ENCODE assay signal across 9 mouse cellular contexts in the genomic region with DNA sequence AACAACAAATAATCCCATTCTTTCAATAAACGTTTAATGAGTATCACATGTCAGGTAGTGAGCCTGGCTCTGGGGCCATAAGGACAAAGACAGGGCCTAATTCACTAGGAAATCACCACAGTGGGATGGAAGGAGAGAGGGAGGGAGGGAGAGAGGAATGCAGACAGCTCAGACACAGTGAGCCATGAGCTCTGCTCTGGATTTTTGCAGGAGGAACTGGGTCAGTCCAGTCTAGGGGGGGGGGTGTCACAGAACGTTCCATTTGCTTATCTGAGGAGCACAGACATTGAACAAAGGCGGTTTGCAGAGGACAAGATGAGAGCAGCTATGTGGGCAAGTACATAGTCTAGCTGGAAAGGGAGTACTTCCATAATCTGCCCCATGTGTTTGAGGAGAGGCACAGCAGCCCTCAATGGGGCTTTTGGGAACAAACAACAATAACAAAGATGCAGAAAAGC. TPM values are rescaled to one million over a fixed set of nuclear protein-coding genes. Genes with fewer than 3 reads are reported as not detected.
DNase-seq lines count a peak whose midpoint lies in the region; ATAC-seq and TF ChIP-seq lines count a peak whose summit lies in the region.
"Had no signal": no experiment of that assay in that cellular context is flagged by ENCODE, and none has a peak within 500 bp of the region (broad histone marks: within the 10 kb centered on the region; RNA-seq: fewer than 3 reads in every experiment).

No protein-coding gene starts in this region.

- 0 out of 2 replicates have a peak, but pooled peaks cover 3% of the 10 kb centered on the region for H3K9me3 ChIP-seq in heart, embryonic 14.5 days (ENCODE audit: control insufficient read depth, low read length)
- H3K9me3 ChIP-seq: stomach, embryonic 15.5 days had no signal

- 11% methylated on average over 3 of the region's 3 CpGs for WGBS in heart, adult 2 months
- WGBS in heart, embryonic 14.5 days = 11% methylated on average over 3 of the region's 3 CpGs

- TF ChIP-seq POLR2A in heart, adult 2 months (IDR thresholded peaks at IDR 0.05; ENCODE audit: insufficient read depth, low read depth, low read length) = no peak

- 0 out of 2 replicates have a peak, but pooled peaks have one; percentile 50 for ATAC-seq in heart, embryonic 14.5 days (ENCODE audit: insufficient number of reproducible peaks, insufficient read depth, low FRiP score, low read depth)
- peak; percentile 90 for ATAC-seq in megakaryocyte progenitor cell, adult 5-6 weeks (replicated peaks; ENCODE audit: poor library complexity)

- intact Hi-C loops in heart, adult 2 months (cut with DNase I) = loop anchor here (2.0 kb wide), 1 partner anchor 26 kb away; no protein-coding TSS in a partner anchor
- intact Hi-C loops in gastrocnemius, adult 2 months (cut with DNase I) = no loop called here

- peak overlapping the region; percentile 60 for H3K27ac ChIP-seq in heart, adult 2 months
- H3K27ac ChIP-seq in heart, embryonic 14.5 days (replicated peaks in 1 of 2; ENCODE audit: control insufficient read depth in 1 of 2, insufficient read depth in 1 of 2, low read depth in 2 of 2, low read length in 2 of 2) = peak overlapping the region; percentile 71 to 78
- no peak overlapping the region for H3K27ac ChIP-seq in gastrocnemius, adult 2 months
- H3K27ac ChIP-seq: stomach, embryonic 15.5 days had no signal

- no peaks in the 10 kb centered on the region for H3K27me3 ChIP-seq in heart, adult 2 months (ENCODE audit: control insufficient read depth, insufficient read depth, low read length)
- no peaks in the 10 kb centered on the region for H3K27me3 ChIP-seq in heart, embryonic 14.5 days (ENCODE audit: control insufficient read depth, insufficient read depth, low read length)
- H3K27me3 ChIP-seq: stomach, embryonic 15.5 days had no signal

- no peak for DNase-seq in heart, adult 2 months
- no peak for DNase-seq in heart, adult 9 months (ENCODE audit: low spot score in 2 of 2)
- DNase-seq in cerebellum, postnatal 10 days = peak; percentile 44 to 50
- DNase-seq in gastrocnemius, adult 8-10 months (ENCODE audit: low spot score in 2 of 2) = no peak
- no peak for DNase-seq in gastrocnemius, adult 2 months
- DNase-seq in lung, postnatal 4 days = no peak

- H3K79me2 ChIP-seq in heart, adult 2 months (replicated peaks; ENCODE audit: control insufficient read depth, insufficient read depth, low read length) = no peaks in the 10 kb centered on the region

- H3K4me1 ChIP-seq in heart, adult 2 months (ENCODE audit: control insufficient read depth, insufficient read depth, low read length) = no peaks in the 10 kb centered on the region; the same call in 1 of the 2 replicates
- H3K4me1 ChIP-seq in heart, embryonic 14.5 days (ENCODE audit: control insufficient read depth in 2 of 2, insufficient read depth in 2 of 2, low read length in 2 of 2) = peaks cover 20 to 42% of the 10 kb centered on the region in 2 experiments

- TF ChIP-seq EP300 in heart, adult 2 months (IDR thresholded peaks at IDR 0.05; ENCODE audit: insufficient read depth, low read depth, low read length) = 0 out of 2 replicates have a peak, but pooled peaks have one; percentile 29

- no peak overlapping the region for H3K9ac ChIP-seq in heart, adult 2 months (ENCODE audit: low read depth, low read length)
- 0 out of 2 replicates have a peak overlapping the region, but pooled peaks have one; percentile 34 for H3K9ac ChIP-seq in heart, embryonic 14.5 days (ENCODE audit: low read length)
- H3K9ac ChIP-seq: stomach, embryonic 15.5 days had no signal

- H3K36me3 ChIP-seq in heart, adult 2 months (ENCODE audit: control insufficient read depth, insufficient read depth, low read length) = no peaks in the 10 kb centered on the region
- no peaks in the 10 kb centered on the region for H3K36me3 ChIP-seq in heart, embryonic 14.5 days (ENCODE audit: control insufficient read depth, insufficient read depth, low read length)
- H3K36me3 ChIP-seq: stomach, embryonic 15.5 days had no signal

- H3K4me3 ChIP-seq in heart, adult 2 months = no peak overlapping the region
- no peak overlapping the region for H3K4me3 ChIP-seq in heart, embryonic 14.5 days (ENCODE audit: control insufficient read depth in 1 of 2, insufficient read depth in 1 of 2, low read depth in 1 of 2, low read length in 2 of 2)
- H3K4me3 ChIP-seq in gastrocnemius, adult 2 months = no peak overlapping the region
- H3K4me3 ChIP-seq: stomach, embryonic 15.5 days had no signal

- no peak overlapping the region; the same call in 1 of the 2 replicates for H3K4me2 ChIP-seq in heart, embryonic 14.5 days (ENCODE audit: low read length)
- H3K4me2 ChIP-seq: stomach, embryonic 15.5 days had no signal

- peak; percentile 31; the same call in 1 of the 2 replicates for TF ChIP-seq CTCF in heart, adult 2 months (IDR thresholded peaks at IDR 0.05)
- no peak for TF ChIP-seq CTCF in gastrocnemius, adult 2 months (IDR thresholded peaks at IDR 0.05)

RNA-seq across cellular contexts. Expression of a gene that starts 24.7 kb away (rescaled TPM):
- 10 to 100 TPM; 25.2 to 28.8 TPM for total RNA-seq in heart, adult 2 months (2021)
- 26.4 and 27.4 TPM in 2 replicates for polyA plus RNA-seq in heart, adult 2 months (2012; rRNA removed)
- 49.2 and 49.8 TPM in 2 replicates for polyA plus RNA-seq in heart, embryonic 14.5 days (2014; fragmentation: Nextera tagmentation; extraction: Ambion mirVana)
- 37.8 and 45.5 TPM in 2 replicates for total RNA-seq in megakaryocyte progenitor cell, adult 5-6 weeks (2015)
- 9.7 and 13.9 TPM in 2 replicates for total RNA-seq in megakaryocyte progenitor cell, adult 5-6 weeks (2017)
- total RNA-seq in gastrocnemius, adult 8-10 months (2022) = 10 to 100 TPM; 22.1 to 33.4 (median 28.1) TPM
- 10 to 100 TPM; 21.8 to 23.5 TPM for total RNA-seq in gastrocnemius, adult 2 months (2021)

Comparison
In these comparisons a context has a peak if more than half of its experiments do, and no peak if none do; other contexts are left out.
1. DNase-seq: peak in cerebellum, postnatal 10 days (2 of 2); none in heart, adult 2 months (0 of 2), heart, adult 9 months (0 of 2), gastrocnemius, adult 8-10 months (0 of 2), gastrocnemius, adult 2 months (single experiment) and lung, postnatal 4 days (0 of 2).